Mouse (Mus musculus) ES-Bruce4 (cell line): ENCODE results near the gene Dmwd.

Source experiments
- CTCF ChIP-seq: IDR thresholded peaks from one replicate; pipeline ENCODE4 v1.8.1; 2011; ENCODE audit warnings: low read depth, low read length
- POLR2A ChIP-seq: IDR thresholded peaks from one replicate; pipeline ENCODE4 v1.8.1; 2011; ENCODE audit warnings: low read length; ENCODE audit not compliant: insufficient read depth

- TF ChIP-seq CTCF: no peak
- no peak for TF ChIP-seq POLR2A
Observed at GRCm38 (mm10) chr7:19121686-19122085, 45.7 kb downstream of the Dmwd start.
